Mouse (Mus musculus) heart, adult 11 months (tissue): ENCODE data around the gene BC048403.

Experiments used
- DNase-seq: peaks from one replicate; pipeline ENCODE4 v3.0.0; 2022

Gene BC048403

GRCm38 (mm10) chr10:121739548-121740505 is at the start of gene BC048403:
TSS of gene BC048403 (plus strand) at chr10:121739937.
- peak; percentile 99 for DNase-seq

GRCm38 (mm10) chr10:121692944-121693579 is 46.7 kb upstream of the BC048403 start:
- peak; percentile 91 for DNase-seq

- DNase-seq: peak; percentile 39
Measured at GRCm38 (mm10) chr10:121694567-121694966, 45.2 kb upstream of the BC048403 start.

GRCm38 (mm10) chr10:121701296-121702248 is 38.2 kb upstream of the BC048403 start:
- DNase-seq: peak; percentile 86

GRCm38 (mm10) chr10:121703619-121704018 is 36.1 kb upstream of the BC048403 start:
- DNase-seq: peak; percentile 97

GRCm38 (mm10) chr10:121704871-121705270 is 34.9 kb upstream of the BC048403 start:
- DNase-seq: peak; percentile 91

GRCm38 (mm10) chr10:121705399-121706163 is 34.2 kb upstream of the BC048403 start:
- peak; percentile 97 for DNase-seq

- peak; percentile 68 for DNase-seq
Measured at GRCm38 (mm10) chr10:121716862-121717261, 22.9 kb upstream of the BC048403 start.

GRCm38 (mm10) chr10:121718896-121719585 is 20.7 kb upstream of the BC048403 start:
- DNase-seq: peak; percentile 70

GRCm38 (mm10) chr10:121720701-121721100 is 19.0 kb upstream of the BC048403 start:
- DNase-seq: peak; percentile 68

GRCm38 (mm10) chr10:121726505-121726904 is 13.2 kb upstream of the BC048403 start:
- DNase-seq: peak; percentile 71

GRCm38 (mm10) chr10:121727151-121727550 is 12.6 kb upstream of the BC048403 start:
- DNase-seq: peak; percentile 71

- DNase-seq: peak; percentile 14
Measured at GRCm38 (mm10) chr10:121728226-121728625, 11.5 kb upstream of the BC048403 start.

- peak; percentile 27 for DNase-seq
Measured at GRCm38 (mm10) chr10:121731048-121731725, 8.6 kb upstream of the BC048403 start.

- peak; percentile 81 for DNase-seq
Measured at GRCm38 (mm10) chr10:121732542-121732941, 7.2 kb upstream of the BC048403 start.

GRCm38 (mm10) chr10:121737256-121737655 is 2.5 kb upstream of the BC048403 start:
- peak; percentile 52 for DNase-seq

GRCm38 (mm10) chr10:121742336-121742735 is 2.6 kb downstream of the BC048403 start:
- peak; percentile 72 for DNase-seq

GRCm38 (mm10) chr10:121750175-121750574 is 10.4 kb downstream of the BC048403 start:
- no peak for DNase-seq

- peak; percentile 61 for DNase-seq
Measured at GRCm38 (mm10) chr10:121754237-121754636, 14.5 kb downstream of the BC048403 start.

- DNase-seq: no peak
Measured at GRCm38 (mm10) chr10:121755822-121756221, 16.1 kb downstream of the BC048403 start.
